Mouse (Mus musculus) hindbrain, postnatal 0 days (tissue): ENCODE results near the gene Zdhhc12. TPM values are rescaled to one million over a fixed set of nuclear protein-coding genes. Genes with fewer than 3 reads are reported as not detected.
"Not testable (repeated sequence)": the region's sequence is repeated elsewhere in the genome, so short reads cannot be mapped to it uniquely, and the experiment has no call there.

ENCODE experiments used
- ATAC-seq: fragments of 200-750 bp; cut with Nextera tagmentation; 2 replicates; pipeline ENCODE4 v1.8.0; 2017; ENCODE audit warnings: mild to moderate bottlenecking, moderate TSS enrichment, moderate library complexity
- DNase-seq: peaks from one replicate; pipeline ENCODE4 v3.0.0-alpha.2; 2015; ENCODE audit warnings: low spot score
- H3K27ac ChIP-seq: fragments of 300-500 bp; sonication (generic); 2 replicates; pipeline ENCODE4 v1.5.1; 2014; ENCODE audit warnings: mild to moderate bottlenecking
- H3K27me3 ChIP-seq: fragments of 300-500 bp; sonication (generic); 2 replicates; pipeline ENCODE4 v1.6.1; 2014; ENCODE audit warnings: low read length, mixed read lengths; ENCODE audit not compliant: insufficient read depth
- H3K36me3 ChIP-seq: fragments of 300-500 bp; sonication (generic); 2 replicates; pipeline ENCODE4 v1.6.1; 2014; ENCODE audit warnings: low read length, mixed read lengths; ENCODE audit not compliant: insufficient read depth
- H3K4me1 ChIP-seq: fragments of 300-500 bp; sonication (generic); 2 replicates; pipeline ENCODE4 v1.6.1; 2014; ENCODE audit warnings: antibody characterized with exemption, low read length, mixed read lengths; ENCODE audit not compliant: insufficient read depth
- H3K4me2 ChIP-seq: fragments of 300-500 bp; sonication (generic); 2 replicates; pipeline ENCODE4 v1.6.1; 2014; ENCODE audit warnings: low read depth, mild to moderate bottlenecking, low read length, moderate library complexity, mixed read lengths
- H3K4me3 ChIP-seq: fragments of 300-500 bp; sonication (generic); 2 replicates; pipeline ENCODE4 v1.5.1; 2014; ENCODE audit warnings: low read length
- H3K9ac ChIP-seq: fragments of 300-500 bp; sonication (generic); replicated peaks from 2 replicates; pipeline ENCODE4 v1.6.1; 2014; ENCODE audit warnings: mild to moderate bottlenecking, low read length, moderate library complexity, mixed read lengths
- H3K9me3 ChIP-seq: fragments of 300-500 bp; sonication (generic); 2 replicates; pipeline ENCODE4 v1.6.1; 2016; ENCODE audit warnings: low read length, mixed read lengths
- CTCF ChIP-seq: IDR thresholded peaks from 2 replicates; pipeline ENCODE4 v1.5.1; 2016; ENCODE audit warnings: antibody characterized with exemption, control low read depth, low read depth
- WGBS: fragments of 180-500 bp; shearing (Covaris S2); extraction: QIAGEN DNeasy Blood & Tissue Kit; methylation state at CpG from one replicate; pipeline ENCODE4 v1.1.7; 2014; 5-methylcytosine and 5-hydroxymethylcytosine counted together
- polyA plus RNA-seq: library from polyadenylated mRNA; unstranded; fragments of >200 nt; fragmentation: Nextera tagmentation; extraction: Ambion mirVana; gene quantifications from 2 replicates; pipeline ENCODE4 v1.2.1, GENCODE M21; 2015
- total RNA-seq: library from RNA; depleted of rRNA; stranded (reverse); fragments of >200 nt; gene quantifications from 2 replicates; pipeline ENCODE4 v1.2.3, GENCODE M21; 2014; rRNA removed

The Zdhhc12 gene
- total RNA-seq (25.4 and 35.0 TPM in 2 replicates), polyA plus RNA-seq (30.2 and 32.2 TPM in 2 replicates)

GRCm38 (mm10) chr2:30093471-30094207 is at the start of gene Zdhhc12:
TSS of gene Zdhhc12 (minus strand) at chr2:30093648.
- Histone ChIP-seq H3K9ac (peak within 1 kb of the TSS; percentile 53), H3K9me3 (no peaks in the 10 kb centered on the region), H3K27ac (peak within 1 kb of the TSS; percentile 59; the same call in 1 of the 2 replicates), H3K4me1 (no peaks in the 10 kb centered on the region), H3K4me2 (peak within 1 kb of the TSS; percentile 77), H3K36me3 (peaks cover 14% of the 10 kb centered on the region), H3K4me3 (peak within 1 kb of the TSS; percentile 60), H3K27me3 (no peaks in the 10 kb centered on the region)
- WGBS: under 1% methylated on average over 50 of the region's 51 CpGs
- peak; percentile 94 for DNase-seq
- ATAC-seq: peak; percentile 96
- TF ChIP-seq CTCF: no peak

GRCm38 (mm10) chr2:30140021-30140420 is 46.6 kb upstream of the Zdhhc12 start:
- not testable (repeated sequence) for H3K4me1 ChIP-seq, H3K9me3 ChIP-seq, H3K9ac ChIP-seq, ATAC-seq, H3K27ac ChIP-seq, DNase-seq, H3K27me3 ChIP-seq, H3K4me3 ChIP-seq, H3K4me2 ChIP-seq
- WGBS: 78% methylated on average over 4 of the region's 4 CpGs
- peaks cover 52% of the 10 kb centered on the region for H3K36me3 ChIP-seq

- H3K9ac ChIP-seq: no peak overlapping the region
- no peak overlapping the region for H3K4me2 ChIP-seq
- DNase-seq (no peak), ATAC-seq (no peak)
- H3K36me3 ChIP-seq: peaks cover 22% of the 10 kb centered on the region; the same call in 1 of the 2 replicates
- no peaks in the 10 kb centered on the region for H3K9me3 ChIP-seq
- H3K4me1 ChIP-seq: peaks cover 16% of the 10 kb centered on the region; the same call in 1 of the 2 replicates
- no peaks in the 10 kb centered on the region for H3K27me3 ChIP-seq
- 86% methylated on average over 10 of the region's 10 CpGs for WGBS
- H3K4me3 ChIP-seq: no peak overlapping the region
- TF ChIP-seq CTCF: no peak
- no peak overlapping the region for H3K27ac ChIP-seq
These were observed 43.0 kb upstream of the Zdhhc12 start for GRCm38 (mm10) chr2:30136458-30136857.

GRCm38 (mm10) chr2:30134928-30135620 is 41.6 kb upstream of the Zdhhc12 start:
- H3K36me3 ChIP-seq: peaks cover 8% of the 10 kb centered on the region; the same call in 1 of the 2 replicates
- TF ChIP-seq CTCF: no peak
- peak overlapping the region; percentile 71 for H3K9ac ChIP-seq
- H3K4me3 ChIP-seq: peak overlapping the region; percentile 79
- no peaks in the 10 kb centered on the region for H3K27me3 ChIP-seq
- peaks cover 16% of the 10 kb centered on the region; the same call in 1 of the 2 replicates for H3K4me1 ChIP-seq
- WGBS: 36% methylated on average over 10 of the region's 10 CpGs
- no peaks in the 10 kb centered on the region for H3K9me3 ChIP-seq
- ATAC-seq (no peak), DNase-seq (no peak)
- peak overlapping the region; percentile 96 for H3K4me2 ChIP-seq
- H3K27ac ChIP-seq: peak overlapping the region; percentile 87; the same call in 1 of the 2 replicates

GRCm38 (mm10) chr2:30134378-30134711 is 40.9 kb upstream of the Zdhhc12 start:
- WGBS: 20% methylated on average over 6 of the region's 6 CpGs
- Histone ChIP-seq H3K27ac (peak overlapping the region; percentile 87), H3K9ac (peak overlapping the region; percentile 71), H3K9me3 (no peaks in the 10 kb centered on the region), H3K4me2 (peak overlapping the region; percentile 96), H3K4me3 (peak overlapping the region; percentile 79), H3K36me3 (peaks cover 8% of the 10 kb centered on the region; the same call in 1 of the 2 replicates), H3K27me3 (no peaks in the 10 kb centered on the region), H3K4me1 (peaks cover 16% of the 10 kb centered on the region; the same call in 1 of the 2 replicates)
- TF ChIP-seq CTCF: no peak
- DNase-seq (no peak), ATAC-seq (no peak)

- 0% methylated on average over 44 of the region's 46 CpGs for WGBS
- Histone ChIP-seq H3K9ac (peak within 1 kb of the TSS; percentile 71), H3K4me2 (peak within 1 kb of the TSS; percentile 96), H3K9me3 (no peaks in the 10 kb centered on the region), H3K4me3 (peak within 1 kb of the TSS; percentile 79), H3K4me1 (peaks cover 16% of the 10 kb centered on the region; the same call in 1 of the 2 replicates), H3K27ac (peak within 1 kb of the TSS; percentile 87), H3K27me3 (no peaks in the 10 kb centered on the region), H3K36me3 (peaks cover 8% of the 10 kb centered on the region; the same call in 1 of the 2 replicates)
- no peak; the same call in 1 of the 2 replicates for TF ChIP-seq CTCF
- peak; percentile 97 for ATAC-seq
- peak; percentile 97 for DNase-seq
These were observed 40.3 kb upstream of the Zdhhc12 start, which contains the start of gene Tbc1d13 for GRCm38 (mm10) chr2:30133613-30134377. TSS of gene Tbc1d13 (plus strand) at chr2:30133746.
